Mouse (Mus musculus) erythroblast, embryonic 14.5 days (primary cell): ENCODE measurements around the gene Ankrd13b.

ENCODE experiments used
- GATA1 ChIP-seq: IDR thresholded peaks from 2 replicates; pipeline ENCODE4 v1.6.1; 2012; ENCODE audit warnings: low read length, inconsistent platforms, mixed read lengths
- TAL1 ChIP-seq: IDR thresholded peaks from 3 replicates; pipeline ENCODE4 v1.6.1; 2012; ENCODE audit warnings: low read length, inconsistent platforms, mixed read lengths

- TF ChIP-seq GATA1 (no peak), TAL1 (no peak)
Observed at GRCm38 (mm10) chr11:77514832-77515636, 25.6 kb upstream of the Ankrd13b start, which contains the start of gene Abhd15.
